Mouse (Mus musculus) intestine, postnatal 0 days (tissue): Measurements from ENCODE around the gene Llgl2. TPM values are rescaled to one million over a fixed set of nuclear protein-coding genes. Genes with fewer than 3 reads are reported as not detected.
"Not testable (repeated sequence)": the region's sequence is repeated elsewhere in the genome, so short reads cannot be mapped to it uniquely, and the experiment has no call there.

Experiments
- ATAC-seq: fragments of 200-750 bp; cut with Nextera tagmentation; 2 replicates; pipeline ENCODE4 v1.8.0; 2017; ENCODE audit warnings: mild to moderate bottlenecking, moderate TSS enrichment, moderate library complexity
- H3K27ac ChIP-seq: fragments of 300-500 bp; sonication (generic); 2 replicates; pipeline ENCODE4 v1.5.1; 2014; ENCODE audit warnings: mild to moderate bottlenecking, low read depth, low read length, moderate library complexity
- H3K27me3 ChIP-seq: fragments of 300-500 bp; sonication (generic); replicated peaks from 2 replicates; pipeline ENCODE4 v1.6.1; 2014; ENCODE audit warnings: low read length, mixed read lengths; ENCODE audit not compliant: control insufficient read depth, insufficient read depth
- H3K36me3 ChIP-seq: fragments of 300-500 bp; sonication (generic); 2 replicates; pipeline ENCODE4 v1.6.1; 2014; ENCODE audit warnings: mild to moderate bottlenecking, moderate library complexity; ENCODE audit not compliant: control insufficient read depth, insufficient read depth
- H3K4me1 ChIP-seq: fragments of 300-500 bp; sonication (generic); replicated peaks from 2 replicates; pipeline ENCODE4 v1.6.1; 2014; ENCODE audit warnings: antibody characterized with exemption, low read length, mixed read lengths; ENCODE audit not compliant: control insufficient read depth, insufficient read depth
- H3K4me2 ChIP-seq: fragments of 300-500 bp; sonication (generic); replicated peaks from 2 replicates; pipeline ENCODE4 v1.6.1; 2014; ENCODE audit warnings: low read depth, mild to moderate bottlenecking, moderate library complexity
- H3K4me3 ChIP-seq: fragments of 300-500 bp; sonication (generic); 2 replicates; pipeline ENCODE4 v1.5.1; 2014; ENCODE audit warnings: low read depth, low read length
- H3K9ac ChIP-seq: fragments of 300-500 bp; sonication (generic); 2 replicates; pipeline ENCODE4 v1.6.1; 2014; ENCODE audit warnings: mild to moderate bottlenecking, low read depth, low read length
- H3K9me3 ChIP-seq: fragments of 300-500 bp; sonication (generic); 2 replicates; pipeline ENCODE4 v1.6.1; 2016; ENCODE audit warnings: mixed run types; ENCODE audit not compliant: control insufficient read depth
- CTCF ChIP-seq: sonication (generic); IDR thresholded peaks from 2 replicates; pipeline ENCODE4 v1.5.1; 2016; ENCODE audit warnings: low read depth, mild to moderate bottlenecking, control low read depth, antibody characterized with exemption, moderate library complexity
- WGBS: fragments of 180-500 bp; shearing (Covaris S2); extraction: QIAGEN DNeasy Blood & Tissue Kit; methylation state at CpG from one replicate; pipeline ENCODE4 v1.1.7; 2014; 5-methylcytosine and 5-hydroxymethylcytosine counted together
- polyA plus RNA-seq: library from polyadenylated mRNA; unstranded; fragments of >200 nt; fragmentation: Nextera tagmentation; extraction: Ambion mirVana; gene quantifications from 2 replicates; pipeline ENCODE4 v1.2.1, GENCODE M21; 2015

Gene Llgl2
- polyA plus RNA-seq, 1 experiment from 2014 or later: 61.8 TPM

GRCm38 (mm10) chr11:115843891-115844239, 20.0 kb downstream of the Llgl2 start:
- H3K9ac ChIP-seq: no peak overlapping the region

GRCm38 (mm10) chr11:115844240-115844639, 20.4 kb downstream of the Llgl2 start:
- peak; percentile 17 for ATAC-seq
- no peaks in the 10 kb centered on the region for H3K9me3 ChIP-seq
- H3K4me2 ChIP-seq: peak overlapping the region; percentile 46
- H3K4me3 ChIP-seq: no peak overlapping the region
- TF ChIP-seq CTCF: no peak
- WGBS: 35% methylated on average over 8 of the region's 8 CpGs
- no peaks in the 10 kb centered on the region for H3K27me3 ChIP-seq
- peak overlapping the region; percentile 78 for H3K27ac ChIP-seq
- H3K9ac ChIP-seq: peak overlapping the region; percentile 26; the same call in 1 of the 2 replicates
- H3K36me3 ChIP-seq: peaks cover 46% of the 10 kb centered on the region
- peaks cover 11% of the 10 kb centered on the region for H3K4me1 ChIP-seq

More at GRCm38 (mm10) chr11:115843891-115844239, 20.0 kb downstream of the Llgl2 start:
- Histone ChIP-seq H3K36me3 (peaks cover 42% of the 10 kb centered on the region), H3K9me3 (no peaks in the 10 kb centered on the region), H3K4me3 (no peak overlapping the region), H3K27me3 (no peaks in the 10 kb centered on the region), H3K4me2 (peak overlapping the region; percentile 46), H3K27ac (peak overlapping the region; percentile 80), H3K4me1 (peaks cover 11% of the 10 kb centered on the region)
- WGBS: 42% methylated on average over 5 of the region's 5 CpGs
- TF ChIP-seq CTCF: no peak; the same call in 1 of the 2 replicates
- ATAC-seq: peak; percentile 94

- ATAC-seq: no peak
- Histone ChIP-seq H3K36me3 (peaks cover 61% of the 10 kb centered on the region), H3K4me1 (0 out of 2 replicates have a peak, but pooled peaks cover 3% of the 10 kb centered on the region), H3K9ac (no peak overlapping the region), H3K27ac (no peak overlapping the region), H3K4me2 (no peak overlapping the region), H3K9me3 (no peaks in the 10 kb centered on the region), H3K27me3 (no peaks in the 10 kb centered on the region), H3K4me3 (no peak overlapping the region)
- WGBS: 93% methylated on average over 2 of the region's 2 CpGs
- TF ChIP-seq CTCF: peak; percentile 49
Observed at GRCm38 (mm10) chr11:115845819-115846218, 22.0 kb downstream of the Llgl2 start.

- no peak overlapping the region for H3K4me3 ChIP-seq
- H3K4me2 ChIP-seq: no peak overlapping the region
- H3K27ac ChIP-seq: no peak overlapping the region
- 77% methylated on average over 6 of the region's 6 CpGs for WGBS
- ATAC-seq: no peak
- no peaks in the 10 kb centered on the region for H3K4me1 ChIP-seq
- peaks cover 8% of the 10 kb centered on the region for H3K27me3 ChIP-seq
- no peak for TF ChIP-seq CTCF
- peaks cover 67% of the 10 kb centered on the region for H3K36me3 ChIP-seq
- no peak overlapping the region for H3K9ac ChIP-seq
- no peaks in the 10 kb centered on the region for H3K9me3 ChIP-seq
Observed at GRCm38 (mm10) chr11:115854674-115855073, 30.8 kb downstream of the Llgl2 start.

- H3K9me3 ChIP-seq, H3K27ac ChIP-seq, H3K4me3 ChIP-seq, H3K9ac ChIP-seq, H3K4me1 ChIP-seq, ATAC-seq, H3K4me2 ChIP-seq: not testable (repeated sequence)
- H3K36me3 ChIP-seq: peaks cover 45% of the 10 kb centered on the region
- peaks cover 13% of the 10 kb centered on the region for H3K27me3 ChIP-seq
- peak; percentile 17; the same call in 1 of the 2 replicates for TF ChIP-seq CTCF
- 91% methylated on average over 4 of the region's 4 CpGs for WGBS
Observed at GRCm38 (mm10) chr11:115857146-115857545, 33.3 kb downstream of the Llgl2 start.

- Histone ChIP-seq H3K4me3 (no peak overlapping the region), H3K4me1 (no peaks in the 10 kb centered on the region), H3K9me3 (no peaks in the 10 kb centered on the region), H3K9ac (no peak overlapping the region), H3K4me2 (no peak overlapping the region), H3K36me3 (peaks cover 37% of the 10 kb centered on the region), H3K27ac (no peak overlapping the region), H3K27me3 (peaks cover 13% of the 10 kb centered on the region)
- WGBS: 66% methylated on average over 13 of the region's 13 CpGs
- no peak for ATAC-seq
- TF ChIP-seq CTCF: no peak
Observed at GRCm38 (mm10) chr11:115857936-115858335, 34.1 kb downstream of the Llgl2 start.

- H3K4me2 ChIP-seq: peak within 1 kb of the TSS; percentile 75
- H3K9me3 ChIP-seq: no peaks in the 10 kb centered on the region
- peak within 1 kb of the TSS; percentile 44 for H3K4me3 ChIP-seq
- 33% methylated on average over 27 of the region's 27 CpGs for WGBS
- ATAC-seq: no peak
- TF ChIP-seq CTCF: no peak
- peaks cover 13% of the 10 kb centered on the region for H3K27me3 ChIP-seq
- H3K36me3 ChIP-seq: peaks cover 33% of the 10 kb centered on the region
- H3K4me1 ChIP-seq: no peaks in the 10 kb centered on the region
- no peak within 1 kb of the TSS for H3K27ac ChIP-seq
- H3K9ac ChIP-seq: peak within 1 kb of the TSS; percentile 47
Observed at GRCm38 (mm10) chr11:115858354-115858753, 34.5 kb downstream of the Llgl2 start, which contains the start of gene Myo15b. Gene Myo15b, plus strand, starts transcription at chr11:115858406.
